Mouse (Mus musculus) cerebellum, adult 8-10 months (tissue): ENCODE results near the gene Uqcc1.
"Not testable (repeated sequence)": the region's sequence is repeated elsewhere in the genome, so short reads cannot be mapped to it uniquely, and the experiment has no call there.

Source experiments
- DNase-seq: peaks from one replicate; pipeline ENCODE4 v3.0.0; 2022

Uqcc1 gene

DNA sequence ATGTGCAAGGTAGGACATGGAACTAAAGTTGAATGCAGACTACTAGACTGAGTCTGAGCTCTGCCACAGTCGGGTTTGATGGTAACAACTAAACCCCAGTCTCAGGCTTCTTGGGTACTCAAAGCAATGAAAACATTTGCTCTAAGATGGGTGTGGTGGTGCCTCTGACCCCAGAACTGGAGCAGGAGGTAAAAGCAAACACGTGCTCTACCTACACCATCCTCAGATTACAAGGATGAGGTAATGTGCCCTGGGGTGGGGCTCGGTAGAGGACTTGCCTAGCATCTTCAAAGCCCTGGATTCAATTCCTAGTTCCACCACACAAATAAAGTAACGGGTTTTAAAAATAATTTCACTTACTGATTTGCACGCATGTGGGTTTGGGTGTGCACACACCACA, 77.6 kb downstream of the Uqcc1 start:
- DNase-seq, result no peak

DNA sequence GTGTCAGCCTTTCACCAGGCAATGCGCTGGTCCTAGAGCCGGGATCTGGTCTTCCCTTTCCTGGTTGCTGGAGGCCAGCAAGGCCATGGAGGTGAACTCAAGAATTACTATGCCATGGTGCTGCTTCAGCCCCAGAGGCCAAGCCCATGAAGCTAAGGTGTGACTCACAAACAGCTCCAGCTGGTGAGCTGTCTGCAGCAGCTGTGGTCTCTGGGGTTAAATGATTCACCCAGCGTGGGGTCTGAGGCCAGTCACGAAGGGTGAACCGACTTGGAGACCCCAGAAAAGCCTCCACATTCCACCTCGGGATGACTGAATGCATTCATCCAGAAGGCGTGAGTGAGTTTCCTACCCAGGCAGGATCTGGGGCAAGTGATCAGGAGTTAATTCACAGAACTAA, 80.0 kb downstream of the Uqcc1 start:
- DNase-seq, result no peak

DNA sequence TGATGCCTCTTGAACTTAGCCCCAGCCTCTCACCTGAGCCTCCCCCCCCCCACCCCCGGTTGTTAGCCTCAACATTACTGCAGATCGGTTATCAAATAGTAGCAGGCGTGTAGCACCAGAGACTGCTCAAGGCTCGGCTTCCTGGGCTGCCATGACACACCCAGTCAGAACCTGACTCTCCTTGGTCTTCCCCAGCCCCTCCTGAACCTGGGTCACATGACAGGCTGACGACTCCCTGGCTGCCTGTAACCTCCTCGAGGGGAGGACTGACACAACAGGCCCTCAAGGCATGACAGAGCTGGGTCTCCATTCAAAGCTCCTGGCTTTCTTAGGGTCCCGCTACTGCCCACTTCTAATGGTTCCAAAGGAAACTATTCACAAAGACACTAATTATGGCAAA, 80.6 kb downstream of the Uqcc1 start:
- DNase-seq, result no peak

DNA sequence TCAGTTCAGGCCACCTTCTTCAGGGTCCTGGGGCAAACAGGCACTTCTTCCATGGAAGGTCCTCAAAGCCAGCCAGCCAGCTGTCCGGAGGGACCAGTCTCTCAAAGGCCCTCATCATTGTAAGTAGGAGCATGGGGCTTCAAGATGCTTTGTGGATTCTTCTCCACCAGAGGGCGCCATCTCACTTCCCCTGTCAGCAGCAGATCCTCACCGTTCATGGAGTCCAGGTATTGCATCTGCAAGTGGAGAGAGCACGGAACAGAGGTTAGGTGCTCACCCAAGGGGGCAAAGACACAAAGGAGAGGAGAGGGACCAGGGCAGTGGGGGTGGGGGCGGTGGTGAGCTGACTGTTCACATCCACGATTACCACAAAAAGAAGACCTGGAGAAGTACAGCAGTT, 81.8 kb downstream of the Uqcc1 start:
- DNase-seq, result peak; percentile 83

DNA sequence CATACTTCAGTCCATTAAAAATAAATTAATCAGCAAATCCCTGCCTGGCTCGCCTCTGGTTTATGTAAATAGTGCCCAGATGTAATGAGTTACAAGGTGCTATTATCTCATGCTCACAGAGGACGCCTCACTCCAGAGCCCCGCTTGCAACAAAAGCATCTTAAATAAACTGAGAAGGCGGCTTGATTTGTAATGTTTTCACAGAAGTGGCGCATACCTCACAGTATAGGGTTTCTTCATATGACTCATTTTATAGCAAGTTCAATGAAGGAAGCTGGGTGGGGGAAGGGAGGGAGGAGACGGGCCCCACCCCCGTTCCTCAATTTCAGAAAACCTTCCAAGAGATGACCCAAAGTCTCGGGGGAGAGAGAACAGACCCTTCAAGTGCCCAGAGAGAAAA, 83.2 kb downstream of the Uqcc1 start:
- no peak for DNase-seq

DNA sequence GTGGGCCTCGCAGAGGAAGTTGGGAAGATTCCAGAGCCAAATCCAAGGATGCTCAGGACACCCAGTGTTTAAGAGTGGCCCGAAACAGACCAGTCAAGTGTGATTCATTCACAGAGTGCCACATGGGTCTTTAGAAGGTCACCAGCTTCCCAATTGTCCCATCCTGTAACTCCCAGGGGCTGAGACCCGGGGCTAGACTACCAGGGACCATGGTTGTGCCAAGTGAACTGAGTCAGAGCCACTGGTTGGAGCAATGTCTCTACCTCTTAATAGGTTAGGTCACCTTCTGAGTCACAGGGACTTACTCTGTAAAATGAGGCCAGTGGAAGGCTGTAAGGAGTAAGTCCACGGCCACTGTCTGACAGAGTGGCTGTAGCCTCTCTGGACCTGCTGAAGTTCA, 91.1 kb downstream of the Uqcc1 start:
- no peak for DNase-seq

DNA sequence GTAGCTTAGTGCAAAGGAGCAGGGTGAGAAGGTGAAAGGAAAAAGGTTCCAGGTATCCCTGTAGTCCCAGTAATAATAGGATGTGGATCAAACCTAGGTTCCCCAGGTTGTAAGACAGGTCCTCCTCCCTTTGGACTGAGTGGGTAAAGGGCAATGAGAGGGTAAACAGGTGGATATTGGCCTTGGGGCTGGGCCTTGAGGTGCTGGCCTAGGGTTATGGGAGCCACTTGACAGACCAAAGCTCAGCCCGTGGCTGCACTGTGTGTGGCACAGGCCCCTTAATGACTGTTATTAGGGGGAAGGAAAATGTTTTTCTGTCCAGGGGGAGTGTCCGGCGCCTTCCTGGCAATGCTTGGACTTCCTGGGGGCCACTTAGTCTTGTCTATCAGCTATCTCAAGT, 92.1 kb downstream of the Uqcc1 start:
- no peak for DNase-seq

DNA sequence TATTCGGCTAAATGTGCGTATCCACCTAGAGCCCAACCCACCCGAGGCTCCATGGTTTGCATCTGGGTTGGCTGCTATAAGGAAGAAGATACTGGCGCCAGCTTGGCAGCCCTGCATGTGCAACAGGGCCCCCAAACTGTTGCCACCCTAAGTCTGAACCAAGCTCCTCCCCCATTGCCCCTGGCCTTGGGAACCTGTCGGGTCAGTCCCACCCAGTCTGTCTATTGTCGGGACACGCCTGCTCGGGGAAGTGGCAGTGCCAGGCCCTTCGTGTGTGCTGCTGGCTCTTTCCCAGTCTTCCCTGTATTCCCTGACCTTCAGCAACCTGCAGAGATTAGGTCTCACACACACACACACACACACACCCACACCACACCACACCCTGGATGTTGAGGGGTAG, 95.4 kb downstream of the Uqcc1 start, which contains the start of gene Fam83c:
Gene Fam83c (minus strand): TSS at position 123 of the 400 bp plus-strand sequence.
- no peak for DNase-seq

DNA sequence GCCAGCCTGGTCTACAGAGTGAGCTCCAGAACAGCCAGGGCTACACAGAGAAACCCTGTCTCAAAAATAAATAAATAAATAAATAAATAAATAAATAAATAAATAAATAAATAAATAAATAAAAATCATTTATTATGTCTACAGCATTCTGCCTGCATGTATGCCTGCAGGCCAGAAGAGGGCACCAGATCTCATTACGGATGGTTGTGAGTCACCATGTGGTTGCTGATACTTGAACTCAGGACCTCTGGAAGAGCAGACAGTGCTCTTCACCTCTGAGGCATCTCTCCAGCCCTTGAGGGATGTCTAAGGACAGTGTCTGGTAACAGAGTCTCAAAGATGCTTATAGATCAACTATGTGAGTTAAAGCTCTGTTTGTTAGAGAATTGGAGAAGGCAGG, 98.0 kb downstream of the Uqcc1 start:
- DNase-seq, result not testable (repeated sequence)

DNA sequence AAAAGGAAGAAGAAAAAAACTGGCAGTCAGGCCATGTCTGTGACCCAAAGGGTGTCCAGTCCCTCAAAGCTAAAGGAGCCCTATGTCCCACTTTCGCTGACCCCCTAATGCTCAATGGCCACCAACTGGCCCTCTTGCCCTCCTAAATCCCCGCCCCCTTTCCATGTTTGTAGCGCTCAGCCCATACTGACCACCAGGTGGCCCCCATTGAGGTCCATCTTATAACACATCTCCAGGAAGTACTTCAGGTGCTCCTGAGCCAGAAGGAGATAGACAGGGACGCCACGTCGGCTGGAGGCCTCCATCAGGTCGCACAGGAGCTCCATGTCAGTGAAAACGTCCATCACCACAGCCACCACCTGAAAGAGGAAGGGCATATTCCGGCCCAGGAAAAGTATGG, 98.8 kb downstream of the Uqcc1 start:
- no peak for DNase-seq

DNA sequence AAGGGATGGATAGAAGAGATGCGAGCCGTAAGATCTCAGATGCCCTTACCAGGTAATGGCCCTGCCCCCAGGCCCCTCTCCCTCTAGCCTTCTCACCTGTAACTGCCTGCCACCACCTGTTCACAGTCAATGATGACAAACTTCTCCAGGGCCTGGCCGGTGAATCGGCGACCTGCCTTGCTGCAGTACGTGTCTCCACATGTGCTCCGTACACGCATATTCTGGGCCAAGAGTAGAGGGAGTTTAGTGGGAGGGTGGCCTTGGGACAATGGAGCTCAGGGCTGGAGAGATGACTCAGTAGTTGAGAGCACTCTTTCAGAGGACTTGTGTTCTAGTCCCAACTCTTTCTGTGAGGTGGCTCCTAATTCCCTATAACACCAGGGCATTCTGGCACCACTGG, 99.3 kb downstream of the Uqcc1 start:
- DNase-seq, result no peak

DNA sequence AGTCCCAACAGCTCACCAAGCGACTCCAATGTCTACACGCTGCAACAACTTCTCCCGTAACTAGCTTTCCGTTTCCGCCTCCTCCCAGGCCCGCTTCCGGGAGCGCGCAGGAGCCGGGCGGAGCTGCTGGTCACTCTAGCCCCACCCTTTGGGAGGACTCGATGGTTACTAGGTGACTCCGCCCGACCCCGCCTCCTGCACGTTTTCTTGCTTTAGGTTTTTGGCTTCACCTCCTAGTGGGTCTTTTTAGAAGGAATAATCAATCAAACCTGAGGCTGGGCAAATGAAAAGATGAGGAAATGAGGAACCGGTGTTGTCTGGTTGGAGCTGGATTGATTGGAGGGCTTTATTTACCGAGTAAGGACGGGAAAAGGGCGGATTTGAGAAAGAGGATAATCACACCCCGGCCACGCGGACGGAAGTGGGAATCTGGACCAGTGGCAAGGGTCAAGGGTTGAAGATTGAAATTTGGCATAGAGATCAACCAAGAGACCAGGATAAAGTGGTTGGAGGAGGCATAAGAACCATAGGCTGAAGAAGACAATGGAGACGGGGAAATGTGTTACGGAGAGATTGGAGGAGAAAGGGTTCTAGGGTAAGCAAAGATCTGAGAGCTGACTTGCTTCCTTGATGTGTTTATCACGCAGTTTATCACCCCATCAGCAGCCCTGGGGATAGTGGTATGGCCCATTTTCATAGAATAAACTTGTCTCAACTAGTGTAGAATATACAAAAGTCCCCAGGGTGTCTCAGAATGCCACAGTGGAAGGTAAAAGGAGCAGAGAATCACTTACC, 103.3 kb downstream of the Uqcc1 start, which contains the start of gene Eif6:
Gene Eif6 (minus strand): TSS at position 296 of the 795 bp plus-strand sequence.
- DNase-seq, result peak; percentile 79

DNA sequence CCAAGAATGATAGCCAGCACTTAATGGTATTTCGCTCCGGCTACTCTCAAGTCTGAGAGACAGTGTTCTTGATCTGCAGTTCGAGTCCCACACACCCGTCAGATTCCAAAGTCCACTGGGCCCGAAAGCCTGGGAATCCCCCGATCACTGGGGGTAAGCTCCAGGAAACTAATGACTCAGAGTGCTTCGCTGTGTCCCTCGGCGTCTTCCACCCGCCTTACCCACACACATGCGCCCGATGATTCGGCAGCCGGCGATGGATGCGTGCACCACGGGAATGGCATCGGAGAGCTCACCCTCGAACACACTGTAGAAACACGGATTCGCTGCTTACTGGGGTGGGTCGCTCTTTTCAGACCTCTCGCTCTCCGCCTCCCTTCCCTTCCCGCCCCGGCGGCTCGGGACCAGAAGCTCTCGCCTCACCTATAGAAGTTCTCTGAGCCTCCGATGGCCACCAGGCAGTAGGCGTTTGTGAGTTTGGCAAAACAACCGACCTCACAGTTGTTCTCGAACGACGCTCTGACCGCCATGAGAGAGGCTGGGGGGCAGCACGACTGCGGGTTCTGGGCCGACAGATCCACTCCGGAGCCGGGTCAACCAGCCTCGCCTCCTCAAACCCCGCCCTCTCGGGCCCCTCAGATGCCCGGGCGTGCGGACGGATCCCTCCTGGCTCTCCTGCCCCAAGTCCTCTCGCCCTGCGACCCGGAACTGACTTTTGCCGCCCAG, 104.0 kb downstream of the Uqcc1 start:
- DNase-seq, result peak; percentile 22

DNA sequence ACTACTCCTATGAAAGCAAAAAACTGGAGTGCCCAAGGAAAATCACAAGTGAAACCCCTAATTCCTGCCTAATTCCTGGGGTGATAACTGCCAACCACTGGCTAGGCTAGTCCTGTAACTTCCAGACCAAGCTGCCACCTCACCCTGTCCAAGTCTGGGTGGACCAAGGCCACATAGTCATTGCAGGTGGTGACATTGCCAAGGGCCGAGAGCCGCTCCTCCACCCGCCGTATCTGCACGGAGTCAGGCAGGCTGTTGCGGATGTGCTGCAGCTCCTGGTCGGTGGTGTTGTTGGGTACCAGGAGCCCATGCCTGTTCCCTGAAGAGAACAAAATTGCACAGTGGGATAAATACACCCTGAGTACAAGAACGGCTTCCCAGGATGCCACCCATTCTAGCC, 106.4 kb downstream of the Uqcc1 start:
- DNase-seq, result no peak

DNA sequence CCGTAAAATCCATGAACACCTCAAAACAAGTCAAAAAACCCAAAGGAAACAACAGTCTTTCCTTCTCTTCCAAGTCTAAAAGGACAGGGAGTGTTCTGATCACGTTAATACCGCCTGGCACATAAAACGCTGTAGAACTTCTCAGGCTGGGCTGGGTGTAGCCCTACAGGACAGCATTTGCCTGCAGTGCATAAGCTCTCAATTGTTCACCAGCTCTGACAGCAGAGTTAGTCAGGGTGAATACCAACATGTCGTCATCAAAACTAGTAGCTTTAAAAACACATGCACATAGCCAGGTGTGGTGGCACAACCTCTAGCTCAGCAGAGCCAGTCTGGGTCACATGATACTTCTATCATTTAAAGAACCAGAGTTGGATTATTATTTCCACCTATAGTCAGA, 109.3 kb downstream of the Uqcc1 start:
- no peak for DNase-seq

DNA sequence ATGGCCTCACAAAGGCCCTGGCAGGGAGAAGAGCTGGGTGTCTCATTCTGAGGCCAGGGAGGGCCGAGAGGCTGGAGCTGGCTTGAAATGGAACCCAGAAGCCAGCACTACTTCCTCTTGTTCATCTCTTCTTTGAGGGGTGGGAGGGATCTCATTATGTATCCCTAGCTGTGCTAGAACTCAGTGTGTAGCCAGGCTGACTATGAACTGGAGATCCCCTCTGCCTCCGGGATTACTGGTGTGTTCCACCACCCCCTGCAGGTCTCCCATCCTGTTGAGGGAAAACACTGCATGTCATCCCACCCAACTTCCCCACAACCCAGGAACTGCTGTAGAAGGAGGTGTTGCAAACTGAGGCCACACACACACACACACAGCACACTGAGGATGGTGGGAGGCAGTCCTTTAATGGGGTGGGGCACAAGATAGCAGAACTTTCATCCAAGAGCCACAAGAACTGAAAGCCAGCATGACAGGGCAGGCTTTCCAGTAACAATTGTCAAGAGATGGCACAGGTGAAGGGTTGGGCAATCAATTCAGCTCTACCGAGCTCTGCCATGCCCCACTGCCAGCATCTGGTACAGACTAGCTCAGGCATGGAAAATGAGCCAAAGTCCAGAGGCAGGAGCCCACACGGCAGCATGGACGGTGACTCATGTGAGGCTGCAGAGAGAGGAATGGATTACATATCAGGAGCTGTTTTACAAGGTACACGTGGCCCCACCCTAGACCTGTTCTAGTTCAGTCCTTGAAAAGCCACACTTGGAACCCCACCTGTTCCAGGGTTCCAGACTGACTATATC, 110.5 kb downstream of the Uqcc1 start:
- DNase-seq, result peak; percentile 38

DNA sequence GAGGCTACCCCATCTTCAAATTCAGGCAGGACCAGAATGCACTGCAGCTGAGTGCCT, 110.9 kb downstream of the Uqcc1 start, which contains the start of gene BC029722:
Gene BC029722 (minus strand): TSS at position 35 of the 57 bp plus-strand sequence.
- no peak for DNase-seq

DNA sequence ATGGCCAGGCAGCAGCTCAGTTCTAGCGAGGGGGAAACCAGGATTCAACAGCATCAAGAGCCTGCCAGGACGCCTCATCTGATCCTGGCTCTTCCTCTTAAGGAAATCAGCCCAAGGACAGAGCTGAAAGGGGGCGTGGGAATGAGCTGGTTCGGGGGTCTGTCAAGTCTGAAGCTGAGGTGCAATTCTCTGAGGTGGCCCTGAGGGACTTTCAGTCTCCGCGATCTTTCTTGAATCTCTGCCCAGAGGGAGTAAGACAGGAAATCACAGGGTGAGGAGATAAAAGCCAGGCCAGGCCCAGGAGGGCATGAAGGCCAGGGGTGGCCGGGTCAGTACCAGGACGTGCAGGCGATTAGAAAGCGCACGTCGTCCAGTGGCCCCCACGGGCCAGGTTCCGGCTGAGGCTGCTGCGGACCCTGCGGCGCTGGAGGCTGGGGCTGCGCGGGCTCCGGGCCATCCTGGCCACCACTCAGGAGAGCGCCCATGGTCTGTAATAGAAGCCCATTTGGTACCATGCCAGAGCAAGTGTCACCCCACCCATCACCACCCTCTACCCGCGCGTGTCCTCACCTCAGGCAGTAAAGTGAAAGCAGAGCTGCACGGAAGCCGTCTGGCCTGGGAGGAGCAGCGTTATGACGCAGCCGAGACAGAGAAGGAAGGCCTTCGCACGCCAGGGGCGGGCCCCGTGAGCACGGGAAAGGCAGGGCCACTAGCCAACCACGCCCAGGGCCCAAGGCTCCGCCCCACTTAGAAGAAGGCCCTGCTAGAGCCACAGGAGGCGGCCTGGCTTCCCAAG, 111.3 kb downstream of the Uqcc1 start:
- DNase-seq, result peak; percentile 93

DNA sequence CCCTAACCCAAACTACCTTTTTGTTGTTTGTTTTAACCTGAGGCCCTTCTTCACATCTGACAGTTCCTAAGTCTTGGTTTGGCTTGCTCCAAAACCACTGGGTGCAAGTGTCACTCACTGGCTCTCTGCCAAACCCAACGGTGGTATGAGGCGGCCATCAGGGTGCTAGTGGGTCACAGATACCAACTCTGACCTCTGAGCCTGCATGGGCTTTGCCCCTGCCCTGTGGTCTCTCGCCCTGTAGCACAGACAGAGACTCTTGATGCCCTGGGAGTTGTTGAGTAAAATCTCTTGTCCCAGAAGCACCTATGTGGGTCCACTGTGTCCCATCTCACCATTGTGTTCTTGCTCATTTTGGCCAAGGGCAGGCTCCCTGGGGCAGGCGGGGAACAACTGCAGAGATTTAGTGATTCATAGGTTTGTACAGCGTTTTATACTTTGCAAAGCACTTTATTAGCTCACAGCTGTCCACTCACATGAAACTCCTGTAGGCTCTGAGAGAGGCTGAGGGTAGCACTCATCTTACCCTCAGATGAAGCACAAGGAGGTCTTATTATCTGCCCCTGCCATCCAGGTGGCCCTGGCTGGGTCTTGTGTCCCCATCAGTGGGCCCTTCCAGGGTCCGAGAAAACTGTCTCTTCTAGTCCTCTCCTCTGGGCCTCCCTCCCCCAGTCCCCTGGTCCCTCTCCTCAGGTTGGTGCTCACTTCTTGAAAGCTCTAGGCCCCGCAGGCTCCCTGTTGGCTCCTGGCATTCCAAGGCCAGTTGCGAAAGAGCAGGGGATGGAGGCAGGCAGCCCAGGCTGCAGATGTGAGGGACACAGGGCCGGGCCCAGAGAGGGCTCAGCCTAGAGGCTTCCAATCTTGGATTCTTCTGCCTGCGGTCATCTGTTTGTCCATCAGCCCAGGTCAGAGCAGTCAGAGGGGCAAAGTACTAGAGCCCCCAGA, 112.5 kb downstream of the Uqcc1 start:
- peak; percentile 57 for DNase-seq

DNA sequence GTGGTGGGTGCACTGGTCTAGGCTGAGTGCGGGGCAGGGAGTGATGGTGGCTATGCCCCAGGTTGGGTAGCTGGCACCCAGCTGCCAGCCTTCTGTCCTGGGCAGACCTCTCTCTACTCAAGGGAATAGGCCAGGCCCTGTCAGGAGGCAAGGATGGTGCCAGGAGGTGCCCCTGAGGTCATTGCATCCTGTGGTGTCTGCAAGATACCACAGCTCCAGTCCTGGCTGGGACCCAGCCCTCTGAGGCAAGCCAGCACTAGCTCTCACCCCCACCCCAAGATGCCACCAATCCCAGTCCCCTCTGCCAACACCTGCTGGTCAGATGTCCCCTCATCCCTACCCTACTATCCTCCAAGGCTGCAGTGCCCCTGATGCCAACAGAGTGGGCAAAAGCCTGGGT, 113.9 kb downstream of the Uqcc1 start:
- peak; percentile 65 for DNase-seq

DNA sequence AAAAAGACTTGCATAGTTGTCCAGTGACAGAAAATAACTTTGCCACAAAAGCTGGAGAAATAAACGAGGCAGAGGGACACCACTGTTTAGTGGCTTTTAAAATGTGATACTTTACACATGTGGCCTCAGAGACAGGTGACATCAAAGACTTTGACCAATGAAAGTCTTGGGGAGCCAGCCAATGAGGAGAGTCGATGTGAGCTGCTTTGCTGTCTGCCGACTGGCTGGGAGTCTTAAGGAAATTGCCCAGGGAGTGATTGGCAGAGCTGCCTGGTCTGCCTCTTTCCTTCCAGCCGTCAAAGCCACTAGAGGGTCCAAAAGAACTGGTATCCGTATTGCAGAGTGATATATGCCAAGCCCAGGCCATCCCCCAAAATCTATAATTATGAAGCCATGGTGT, 115.3 kb downstream of the Uqcc1 start:
- peak; percentile 25 for DNase-seq

DNA sequence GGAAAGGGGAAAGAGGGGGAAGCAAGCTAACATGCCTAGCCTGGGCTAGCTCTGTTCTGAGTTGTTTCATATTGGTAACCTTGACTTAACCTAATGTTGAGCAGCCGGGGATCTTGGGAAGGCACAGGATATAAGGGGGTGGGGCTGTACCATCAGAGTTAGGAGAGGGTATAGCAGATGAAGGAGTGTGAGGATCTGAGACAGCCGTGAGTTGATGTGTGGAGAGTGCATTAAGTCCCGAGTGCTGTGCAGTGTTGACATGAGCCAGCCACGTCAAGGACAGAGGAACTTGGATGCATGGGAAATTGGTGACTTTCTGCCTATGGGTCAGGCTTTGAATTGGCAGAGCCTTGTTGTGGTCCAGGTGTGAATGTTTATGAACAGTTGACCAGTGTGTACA, 117.5 kb downstream of the Uqcc1 start:
- peak; percentile 36 for DNase-seq
